Mouse (Mus musculus): ENCODE data around the gene Tbcel.

Gene Tbcel

GRCm38 (mm10) chr9:42449043-42449442 lies 58.6 kb downstream of the Tbcel start:
- no peak for DNase-seq (ENCODE audit: low spot score in 2 of 2)

- no peak for DNase-seq (ENCODE audit: low spot score in 2 of 2)
These were observed 65.5 kb downstream of the Tbcel start for GRCm38 (mm10) chr9:42442100-42442499.

GRCm38 (mm10) chr9:42441234-42441633 lies 66.4 kb downstream of the Tbcel start:
- DNase-seq (ENCODE audit: low spot score in 2 of 2): no peak

GRCm38 (mm10) chr9:42439446-42439845 lies 68.2 kb downstream of the Tbcel start:
- DNase-seq (ENCODE audit: low spot score in 2 of 2): no peak

- DNase-seq (ENCODE audit: low spot score in 2 of 2): no peak
These were observed 75.5 kb downstream of the Tbcel start for GRCm38 (mm10) chr9:42432155-42432554.

- no peak for DNase-seq (ENCODE audit: low spot score in 2 of 2)
These were observed 76.0 kb downstream of the Tbcel start for GRCm38 (mm10) chr9:42431606-42432005.

- no peak for DNase-seq (ENCODE audit: low spot score in 2 of 2)
These were observed 79.3 kb downstream of the Tbcel start for GRCm38 (mm10) chr9:42428060-42428924.

- DNase-seq (ENCODE audit: low spot score in 2 of 2): no peak
These were observed 80.8 kb downstream of the Tbcel start for GRCm38 (mm10) chr9:42426661-42427358.

- no peak for DNase-seq (ENCODE audit: low spot score in 2 of 2)
These were observed 84.0 kb downstream of the Tbcel start for GRCm38 (mm10) chr9:42423649-42424048.

- no peak for DNase-seq (ENCODE audit: low spot score in 2 of 2)
These were observed 87.9 kb downstream of the Tbcel start for GRCm38 (mm10) chr9:42419687-42420086.

GRCm38 (mm10) chr9:42418786-42419185 lies 88.8 kb downstream of the Tbcel start:
- no peak for DNase-seq (ENCODE audit: low spot score in 2 of 2)

- no peak for DNase-seq (ENCODE audit: low spot score in 2 of 2)
These were observed 90.2 kb downstream of the Tbcel start for GRCm38 (mm10) chr9:42417352-42417952.

GRCm38 (mm10) chr9:42415184-42415583 lies 92.4 kb downstream of the Tbcel start:
- no peak for DNase-seq (ENCODE audit: low spot score in 2 of 2)

GRCm38 (mm10) chr9:42413345-42413744 lies 94.3 kb downstream of the Tbcel start:
- DNase-seq (ENCODE audit: low spot score in 2 of 2): no peak

- DNase-seq (ENCODE audit: low spot score in 2 of 2): no peak
These were observed 96.3 kb downstream of the Tbcel start for GRCm38 (mm10) chr9:42411296-42411695.

GRCm38 (mm10) chr9:42405736-42406135 lies 101.9 kb downstream of the Tbcel start:
- DNase-seq (ENCODE audit: low spot score in 2 of 2): no peak

- DNase-seq (ENCODE audit: low spot score in 2 of 2): no peak
These were observed 106.1 kb downstream of the Tbcel start for GRCm38 (mm10) chr9:42401486-42401885.

GRCm38 (mm10) chr9:42399829-42400228 lies 107.8 kb downstream of the Tbcel start, which contains the start of gene Tecta:
TSS of gene Tecta (minus strand) at chr9:42399929.
- no peak for DNase-seq (ENCODE audit: low spot score in 2 of 2)

GRCm38 (mm10) chr9:42396141-42396540 lies 111.5 kb downstream of the Tbcel start:
- no peak for DNase-seq (ENCODE audit: low spot score in 2 of 2)

GRCm38 (mm10) chr9:42394903-42395302 lies 112.7 kb downstream of the Tbcel start:
- no peak for DNase-seq (ENCODE audit: low spot score in 2 of 2)

- no peak for DNase-seq (ENCODE audit: low spot score in 2 of 2)
These were observed 113.3 kb downstream of the Tbcel start for GRCm38 (mm10) chr9:42394321-42394720.

GRCm38 (mm10) chr9:42392927-42393326 lies 114.7 kb downstream of the Tbcel start:
- no peak for DNase-seq (ENCODE audit: low spot score in 2 of 2)
